Mouse (Mus musculus): ENCODE results near the gene Baz2a.

GRCm38 (mm10) chr10:128048157-128048556 lies 43.2 kb upstream of the Baz2a start:
- TF ChIP-seq POLR2A (IDR thresholded peaks at IDR 0.05; ENCODE audit: low read depth, low read length) (no peak), CTCF (IDR thresholded peaks at IDR 0.05; ENCODE audit: extremely low read depth, insufficient read length, insufficient replicate concordance, low read depth, low read length) (no peak)

Data from small intestine, adult 2 months (tissue).